ENCODE assay signal across 13 mouse cellular contexts in genomic region chr7:64688115-64688817, GRCm38 (mm10).
DNase-seq lines count a peak whose midpoint lies in the region; ATAC-seq and TF ChIP-seq lines count a peak whose summit lies in the region.
"Had no signal": no experiment of that assay in that cellular context is flagged by ENCODE, and none has a peak within 500 bp of the region (broad histone marks: within the 10 kb centered on the region; RNA-seq: fewer than 3 reads in every experiment).

No protein-coding gene starts in this region.

- WGBS in lung, embryonic 14.5 days, result 29% methylated on average over 14 of the region's 14 CpGs
- WGBS in embryonic facial prominence, embryonic 10.5 days, result 74% methylated on average over 14 of the region's 14 CpGs
- 20% methylated on average over 14 of the region's 14 CpGs for WGBS in limb, embryonic 10.5 days
- 17% methylated on average over 14 of the region's 14 CpGs for WGBS in neural tube, embryonic 15.5 days

- no peak overlapping the region for H3K4me2 ChIP-seq in lung, embryonic 14.5 days
- peak overlapping the region; percentile 15; the same call in 1 of the 2 replicates for H3K4me2 ChIP-seq in neural tube, embryonic 15.5 days
- H3K4me2 ChIP-seq: embryonic facial prominence, embryonic 13.5 days; stomach, embryonic 15.5 days had no signal

- H3K27ac ChIP-seq in lung, embryonic 14.5 days (ENCODE audit: low read depth), result no peak overlapping the region
- 0 out of 2 replicates have a peak overlapping the region, but pooled peaks have one; percentile 20 for H3K27ac ChIP-seq in embryonic facial prominence, embryonic 10.5 days (replicated peaks)
- peak overlapping the region; percentile 66 for H3K27ac ChIP-seq in limb, embryonic 10.5 days
- peak overlapping the region; percentile 56 for H3K27ac ChIP-seq in neural tube, embryonic 15.5 days (replicated peaks)
- H3K27ac ChIP-seq: embryonic facial prominence, embryonic 13.5 days; macrophage; stomach, embryonic 15.5 days had no signal

- ATAC-seq in lung, embryonic 14.5 days (ENCODE audit: insufficient read depth), result peak; percentile 89
- peak; percentile 74; the same call in 1 of the 2 replicates for ATAC-seq in neural tube, embryonic 15.5 days (ENCODE audit: low FRiP score)

- no peaks in the 10 kb centered on the region for H3K36me3 ChIP-seq in lung, embryonic 14.5 days (ENCODE audit: insufficient read depth)
- H3K36me3 ChIP-seq in embryonic facial prominence, embryonic 10.5 days (replicated peaks), result no peaks in the 10 kb centered on the region
- H3K36me3 ChIP-seq in limb, embryonic 10.5 days, result no peaks in the 10 kb centered on the region
- H3K36me3 ChIP-seq in neural tube, embryonic 15.5 days, result no peaks in the 10 kb centered on the region
- H3K36me3 ChIP-seq: embryonic facial prominence, embryonic 13.5 days; stomach, embryonic 15.5 days had no signal

- no peaks in the 10 kb centered on the region for H3K9me3 ChIP-seq in lung, embryonic 14.5 days (ENCODE audit: low read depth, low read length)
- no peaks in the 10 kb centered on the region for H3K9me3 ChIP-seq in embryonic facial prominence, embryonic 10.5 days
- no peaks in the 10 kb centered on the region for H3K9me3 ChIP-seq in limb, embryonic 10.5 days (replicated peaks)
- no peaks in the 10 kb centered on the region for H3K9me3 ChIP-seq in neural tube, embryonic 15.5 days (replicated peaks)
- H3K9me3 ChIP-seq: embryonic facial prominence, embryonic 13.5 days; stomach, embryonic 15.5 days had no signal

- TF ChIP-seq CTCF in lung, embryonic 14.5 days (IDR thresholded peaks at IDR 0.05; ENCODE audit: low read depth), result no peak

- H3K4me1 ChIP-seq in lung, embryonic 14.5 days (ENCODE audit: insufficient read depth), result no peaks in the 10 kb centered on the region
- no peaks in the 10 kb centered on the region for H3K4me1 ChIP-seq in embryonic facial prominence, embryonic 10.5 days
- H3K4me1 ChIP-seq in limb, embryonic 10.5 days, result peaks cover 17% of the 10 kb centered on the region
- H3K4me1 ChIP-seq in neural tube, embryonic 15.5 days, result peaks cover 19% of the 10 kb centered on the region
- H3K4me1 ChIP-seq: embryonic facial prominence, embryonic 13.5 days; stomach, embryonic 15.5 days had no signal

- no peak overlapping the region for H3K4me3 ChIP-seq in lung, embryonic 14.5 days (ENCODE audit: low read depth, low read length)
- H3K4me3 ChIP-seq in embryonic facial prominence, embryonic 10.5 days, result no peak overlapping the region
- no peak overlapping the region for H3K4me3 ChIP-seq in limb, embryonic 10.5 days
- no peak overlapping the region for H3K4me3 ChIP-seq in neural tube, embryonic 15.5 days (replicated peaks)
- H3K4me3 ChIP-seq: embryonic facial prominence, embryonic 13.5 days; stomach, embryonic 15.5 days had no signal

- no peak overlapping the region for H3K9ac ChIP-seq in lung, embryonic 14.5 days
- H3K9ac ChIP-seq in neural tube, embryonic 15.5 days (replicated peaks), result no peak overlapping the region
- H3K9ac ChIP-seq: embryonic facial prominence, embryonic 13.5 days; stomach, embryonic 15.5 days had no signal

- H3K27me3 ChIP-seq in lung, embryonic 14.5 days (ENCODE audit: insufficient read depth, low read length), result no peaks in the 10 kb centered on the region
- H3K27me3 ChIP-seq in embryonic facial prominence, embryonic 10.5 days (replicated peaks; ENCODE audit: low read depth, poor library complexity, severe bottlenecking), result no peaks in the 10 kb centered on the region
- no peaks in the 10 kb centered on the region for H3K27me3 ChIP-seq in limb, embryonic 10.5 days (ENCODE audit: low read depth, poor library complexity, severe bottlenecking)
- no peaks in the 10 kb centered on the region for H3K27me3 ChIP-seq in neural tube, embryonic 15.5 days (replicated peaks)
- H3K27me3 ChIP-seq: embryonic facial prominence, embryonic 13.5 days; stomach, embryonic 15.5 days had no signal

- peak; percentile 78 for DNase-seq in lung, embryonic 14.5 days
- no peak for DNase-seq in lung, postnatal 10 days
- DNase-seq in embryonic facial prominence, embryonic 10.5 days (ENCODE audit: low spot score), result peak; percentile 8
- peak; percentile 61 for DNase-seq in limb, embryonic 10.5 days (ENCODE audit: low spot score)
- DNase-seq in adrenal gland, postnatal 14 days, result no peak
- no peak for DNase-seq in gastrocnemius, adult 8-10 months (ENCODE audit: low spot score in 2 of 2)
- DNase-seq in right cerebral cortex, adult 18-20 months, result no peak
- DNase-seq: adrenal gland, adult 2 months; kidney, adult 11 months had no signal

Comparison
In these comparisons a context has a peak if more than half of its experiments do, and no peak if none do; other contexts are left out.
1. DNase-seq: peak in lung, embryonic 14.5 days (single experiment), embryonic facial prominence, embryonic 10.5 days (single experiment) and limb, embryonic 10.5 days (single experiment); none in lung, postnatal 10 days (single experiment), adrenal gland, postnatal 14 days (single experiment), gastrocnemius, adult 8-10 months (0 of 2) and right cerebral cortex, adult 18-20 months (single experiment).